Mouse (Mus musculus) kidney, adult 9 months (tissue): ENCODE data around the gene Tbl1x.
"Not testable (repeated sequence)": the region's sequence is repeated elsewhere in the genome, so short reads cannot be mapped to it uniquely, and the experiment has no call there.

ENCODE experiments used
- DNase-seq: peaks from one replicate; pipeline ENCODE4 v3.0.0; 2022

Gene Tbl1x

GRCm38 (mm10) chrX:77510371-77511300 is at the start of gene Tbl1x:
Gene Tbl1x (plus strand): TSS chrX:77511013.
- peak; percentile 73 for DNase-seq

GRCm38 (mm10) chrX:77469216-77469615 is 41.6 kb upstream of the Tbl1x start:
- DNase-seq, result peak; percentile 32

- DNase-seq, result no peak
Measured at GRCm38 (mm10) chrX:77472858-77473257, 38.0 kb upstream of the Tbl1x start.

GRCm38 (mm10) chrX:77473511-77473910 is 37.3 kb upstream of the Tbl1x start:
- peak; percentile 61 for DNase-seq

GRCm38 (mm10) chrX:77474551-77474950 is 36.3 kb upstream of the Tbl1x start:
- no peak for DNase-seq

GRCm38 (mm10) chrX:77477526-77477925 is 33.3 kb upstream of the Tbl1x start:
- DNase-seq, result no peak

- peak; percentile 32 for DNase-seq
Measured at GRCm38 (mm10) chrX:77487922-77488799, 22.7 kb upstream of the Tbl1x start.

- no peak for DNase-seq
Measured at GRCm38 (mm10) chrX:77490127-77490526, 20.7 kb upstream of the Tbl1x start.

GRCm38 (mm10) chrX:77509149-77509548 is 1.7 kb upstream of the Tbl1x start:
- peak; percentile 95 for DNase-seq

- peak; percentile 25 for DNase-seq
Measured at GRCm38 (mm10) chrX:77509776-77510175, 1.0 kb upstream of the Tbl1x start.

- DNase-seq, result peak; percentile 35
Measured at GRCm38 (mm10) chrX:77511301-77511993, 634 bp downstream of the Tbl1x start.

- no peak for DNase-seq
Measured at GRCm38 (mm10) chrX:77511994-77512485, 1.2 kb downstream of the Tbl1x start.

GRCm38 (mm10) chrX:77517274-77518085 is 6.7 kb downstream of the Tbl1x start:
- DNase-seq, result no peak

- DNase-seq, result no peak
Measured at GRCm38 (mm10) chrX:77518929-77519328, 8.1 kb downstream of the Tbl1x start.

GRCm38 (mm10) chrX:77522842-77523375 is 12.1 kb downstream of the Tbl1x start:
- no peak for DNase-seq

GRCm38 (mm10) chrX:77525179-77525578 is 14.4 kb downstream of the Tbl1x start:
- no peak for DNase-seq

GRCm38 (mm10) chrX:77528401-77528800 is 17.6 kb downstream of the Tbl1x start:
- DNase-seq, result no peak

- no peak for DNase-seq
Measured at GRCm38 (mm10) chrX:77530997-77531396, 20.2 kb downstream of the Tbl1x start.

- peak; percentile 68 for DNase-seq
Measured at GRCm38 (mm10) chrX:77533922-77534321, 23.1 kb downstream of the Tbl1x start.

- DNase-seq, result not testable (repeated sequence)
Measured at GRCm38 (mm10) chrX:77539770-77540169, 29.0 kb downstream of the Tbl1x start.

- DNase-seq, result no peak
Measured at GRCm38 (mm10) chrX:77544003-77544402, 33.2 kb downstream of the Tbl1x start.
